Mouse (Mus musculus) stomach, postnatal 0 days (tissue): Measurements from ENCODE around the gene Atp1a2.

ENCODE experiments used
- CTCF ChIP-seq: IDR thresholded peaks from 2 replicates; pipeline ENCODE4 v1.5.1; 2016; ENCODE audit warnings: antibody characterized with exemption, low read depth, mild to moderate bottlenecking, moderate library complexity
- EP300 ChIP-seq: optimal IDR thresholded peaks from 2 replicates; pipeline ENCODE3; 2016; ENCODE audit warnings: antibody characterized with exemption

GRCm38 (mm10) chr1:172289617-172289946 lies 8.3 kb downstream of the Atp1a2 start:
- TF ChIP-seq CTCF (no peak), EP300 (no peak)
